Mouse (Mus musculus) neural tube, embryonic 15.5 days (tissue): ENCODE data around the gene C1ql1. TPM values are rescaled to one million over a fixed set of nuclear protein-coding genes. Genes with fewer than 3 reads are reported as not detected.

Experiments used
- ATAC-seq: fragments of 200-750 bp; cut with Nextera tagmentation; 2 replicates; pipeline ENCODE4 v1.8.0; 2017; ENCODE audit warnings: mild to moderate bottlenecking, moderate TSS enrichment, moderate library complexity; ENCODE audit not compliant: low FRiP score
- H3K27ac ChIP-seq: fragments of 300-500 bp; sonication (generic); replicated peaks from 2 replicates; pipeline ENCODE4 v1.5.1; 2015; ENCODE audit warnings: mild to moderate bottlenecking, inconsistent platforms
- H3K27me3 ChIP-seq: fragments of 300-500 bp; sonication (generic); replicated peaks from 2 replicates; pipeline ENCODE4 v1.6.1; 2015; ENCODE audit warnings: inconsistent platforms
- H3K36me3 ChIP-seq: fragments of 300-500 bp; sonication (generic); 2 replicates; pipeline ENCODE4 v1.6.1; 2015; ENCODE audit warnings: inconsistent platforms
- H3K4me1 ChIP-seq: fragments of 300-500 bp; sonication (generic); 2 replicates; pipeline ENCODE4 v1.6.1; 2015; ENCODE audit warnings: inconsistent platforms
- H3K4me2 ChIP-seq: fragments of 300-500 bp; sonication (generic); 2 replicates; pipeline ENCODE4 v1.6.1; 2015; ENCODE audit warnings: inconsistent platforms, mild to moderate bottlenecking, moderate library complexity
- H3K4me3 ChIP-seq: fragments of 300-500 bp; sonication (generic); replicated peaks from 2 replicates; pipeline ENCODE4 v1.5.1; 2015; ENCODE audit warnings: mild to moderate bottlenecking, inconsistent platforms
- H3K9ac ChIP-seq: fragments of 300-500 bp; sonication (generic); replicated peaks from 2 replicates; pipeline ENCODE4 v1.6.1; 2015; ENCODE audit warnings: mild to moderate bottlenecking, inconsistent platforms
- H3K9me3 ChIP-seq: fragments of 300-500 bp; sonication (generic); replicated peaks from 2 replicates; pipeline ENCODE4 v1.6.1; 2016; ENCODE audit warnings: inconsistent platforms
- WGBS: fragments of 180-500 bp; shearing (Covaris S2); methylation state at CpG from one replicate; pipeline ENCODE4 v1.1.7; 2015; ENCODE audit warnings: mixed read lengths; 5-methylcytosine and 5-hydroxymethylcytosine counted together
- polyA plus RNA-seq: library from polyadenylated mRNA; unstranded; fragments of >200 nt; fragmentation: Nextera tagmentation; extraction: Ambion mirVana; gene quantifications from 2 replicates; pipeline ENCODE4 v1.2.1, GENCODE M21; 2015

C1ql1 gene
- 4.4 TPM in 2 replicates for polyA plus RNA-seq

GRCm38 (mm10) chr11:102946265-102946991 is at the start of gene C1ql1:
Gene C1ql1, minus strand, starts transcription at chr11:102946688.
- ATAC-seq = peak; percentile 60

GRCm38 (mm10) chr11:102994952-102995351 is 48.5 kb upstream of the C1ql1 start:
- Histone ChIP-seq H3K4me1 (peaks cover 20% of the 10 kb centered on the region), H3K9me3 (no peaks in the 10 kb centered on the region), H3K4me2 (no peak overlapping the region), H3K9ac (no peak overlapping the region), H3K4me3 (no peak overlapping the region), H3K27me3 (peaks cover 10% of the 10 kb centered on the region), H3K36me3 (peaks cover 54% of the 10 kb centered on the region), H3K27ac (no peak overlapping the region)
- WGBS = 89% methylated on average over 18 of the region's 18 CpGs
- no peak for ATAC-seq

More at GRCm38 (mm10) chr11:102946265-102946991, at the start of gene C1ql1:
- Histone ChIP-seq H3K9ac (0 out of 2 replicates have a peak within 1 kb of the TSS, but pooled peaks have one; percentile 20), H3K4me3 (peak within 1 kb of the TSS; percentile 44), H3K36me3 (no peaks in the 10 kb centered on the region), H3K4me1 (peaks cover 55% of the 10 kb centered on the region), H3K4me2 (peak within 1 kb of the TSS; percentile 67), H3K27me3 (peaks cover 92% of the 10 kb centered on the region), H3K9me3 (no peaks in the 10 kb centered on the region), H3K27ac (no peak within 1 kb of the TSS)
- under 1% methylated on average over 74 of the region's 87 CpGs for WGBS

GRCm38 (mm10) chr11:102993420-102994029 is 47.0 kb upstream of the C1ql1 start:
- Histone ChIP-seq H3K27me3 (peaks cover 25% of the 10 kb centered on the region), H3K36me3 (peaks cover 44% of the 10 kb centered on the region), H3K9ac (no peak overlapping the region), H3K4me1 (peaks cover 27% of the 10 kb centered on the region), H3K27ac (no peak overlapping the region), H3K4me3 (no peak overlapping the region), H3K4me2 (no peak overlapping the region), H3K9me3 (no peaks in the 10 kb centered on the region)
- ATAC-seq = peak; percentile 23; the same call in 1 of the 2 replicates
- WGBS = 33% methylated on average over 17 of the region's 17 CpGs

- no peak overlapping the region for H3K27ac ChIP-seq
- H3K27me3 ChIP-seq = peaks cover 30% of the 10 kb centered on the region
- no peak overlapping the region for H3K4me2 ChIP-seq
- no peak overlapping the region for H3K9ac ChIP-seq
- no peak overlapping the region for H3K4me3 ChIP-seq
- no peaks in the 10 kb centered on the region for H3K9me3 ChIP-seq
- 5% methylated on average over 5 of the region's 5 CpGs for WGBS
- 0 out of 2 replicates have a peak, but pooled peaks have one; percentile 16 for ATAC-seq
- H3K36me3 ChIP-seq = peaks cover 38% of the 10 kb centered on the region
- H3K4me1 ChIP-seq = peaks cover 27% of the 10 kb centered on the region
Observed at GRCm38 (mm10) chr11:102992940-102993339, 46.5 kb upstream of the C1ql1 start.

GRCm38 (mm10) chr11:102991681-102992080 is 45.2 kb upstream of the C1ql1 start:
- H3K4me1 ChIP-seq = peaks cover 27% of the 10 kb centered on the region
- no peak for ATAC-seq
- H3K36me3 ChIP-seq = peaks cover 27% of the 10 kb centered on the region
- H3K4me3 ChIP-seq = peak overlapping the region; percentile 5; the same call in 1 of the 2 replicates
- H3K9ac ChIP-seq = peak overlapping the region; percentile 26
- peaks cover 30% of the 10 kb centered on the region for H3K27me3 ChIP-seq
- no peaks in the 10 kb centered on the region for H3K9me3 ChIP-seq
- WGBS = 2% methylated on average over 16 of the region's 16 CpGs
- H3K27ac ChIP-seq = no peak overlapping the region
- peak overlapping the region; percentile 49 for H3K4me2 ChIP-seq

GRCm38 (mm10) chr11:102990152-102990663 is 43.7 kb upstream of the C1ql1 start:
- ATAC-seq = no peak
- WGBS = 2% methylated on average over 29 of the region's 29 CpGs
- H3K4me2 ChIP-seq = peak overlapping the region; percentile 72
- H3K4me3 ChIP-seq = peak overlapping the region; percentile 32
- peak overlapping the region; percentile 36 for H3K9ac ChIP-seq
- H3K27me3 ChIP-seq = peaks cover 33% of the 10 kb centered on the region
- peaks cover 12% of the 10 kb centered on the region for H3K36me3 ChIP-seq
- H3K4me1 ChIP-seq = peaks cover 27% of the 10 kb centered on the region
- H3K9me3 ChIP-seq = no peaks in the 10 kb centered on the region
- H3K27ac ChIP-seq = no peak overlapping the region

- Histone ChIP-seq H3K9ac (peak overlapping the region; percentile 36), H3K9me3 (no peaks in the 10 kb centered on the region), H3K4me2 (peak overlapping the region; percentile 72), H3K27me3 (peaks cover 33% of the 10 kb centered on the region), H3K4me3 (peak overlapping the region; percentile 32), H3K4me1 (peaks cover 27% of the 10 kb centered on the region), H3K36me3 (peaks cover 7% of the 10 kb centered on the region), H3K27ac (no peak overlapping the region)
- no peak for ATAC-seq
- WGBS = 3% methylated on average over 28 of the region's 28 CpGs
Observed at GRCm38 (mm10) chr11:102989641-102990151, 43.2 kb upstream of the C1ql1 start.

GRCm38 (mm10) chr11:102985160-102985559 is 38.7 kb upstream of the C1ql1 start:
- 70% methylated on average over 5 of the region's 6 CpGs for WGBS
- ATAC-seq = no peak
- H3K4me2 ChIP-seq = no peak overlapping the region
- H3K9ac ChIP-seq = no peak overlapping the region
- H3K4me1 ChIP-seq = peaks cover 12% of the 10 kb centered on the region
- H3K27ac ChIP-seq = no peak overlapping the region
- H3K36me3 ChIP-seq = no peaks in the 10 kb centered on the region
- H3K9me3 ChIP-seq = no peaks in the 10 kb centered on the region
- peaks cover 25% of the 10 kb centered on the region for H3K27me3 ChIP-seq
- H3K4me3 ChIP-seq = no peak overlapping the region

- H3K4me1 ChIP-seq = peaks cover 7% of the 10 kb centered on the region
- no peaks in the 10 kb centered on the region for H3K36me3 ChIP-seq
- no peak for ATAC-seq
- WGBS = 42% methylated on average over 4 of the region's 4 CpGs
- no peak overlapping the region for H3K9ac ChIP-seq
- no peak overlapping the region for H3K4me2 ChIP-seq
- H3K27me3 ChIP-seq = peaks cover 20% of the 10 kb centered on the region
- H3K27ac ChIP-seq = no peak overlapping the region
- H3K9me3 ChIP-seq = no peaks in the 10 kb centered on the region
- H3K4me3 ChIP-seq = no peak overlapping the region
Observed at GRCm38 (mm10) chr11:102984615-102985014, 38.1 kb upstream of the C1ql1 start.

- no peak overlapping the region for H3K4me2 ChIP-seq
- 0 out of 2 replicates have a peak, but pooled peaks cover 3% of the 10 kb centered on the region for H3K4me1 ChIP-seq
- H3K27ac ChIP-seq = no peak overlapping the region
- peaks cover 14% of the 10 kb centered on the region for H3K27me3 ChIP-seq
- WGBS = 85% methylated on average over 9 of the region's 9 CpGs
- no peak overlapping the region for H3K4me3 ChIP-seq
- H3K36me3 ChIP-seq = no peaks in the 10 kb centered on the region
- no peak for ATAC-seq
- no peaks in the 10 kb centered on the region for H3K9me3 ChIP-seq
- no peak overlapping the region for H3K9ac ChIP-seq
Observed at GRCm38 (mm10) chr11:102984086-102984485, 37.6 kb upstream of the C1ql1 start.

GRCm38 (mm10) chr11:102981151-102981890 is 34.8 kb upstream of the C1ql1 start:
- 0 out of 2 replicates have a peak, but pooled peaks cover 3% of the 10 kb centered on the region for H3K4me1 ChIP-seq
- H3K27ac ChIP-seq = no peak overlapping the region
- no peaks in the 10 kb centered on the region for H3K9me3 ChIP-seq
- no peak overlapping the region for H3K9ac ChIP-seq
- H3K4me2 ChIP-seq = no peak overlapping the region
- H3K36me3 ChIP-seq = no peaks in the 10 kb centered on the region
- no peak overlapping the region for H3K4me3 ChIP-seq
- WGBS = 67% methylated on average over 10 of the region's 10 CpGs
- 0 out of 2 replicates have a peak, but pooled peaks cover 3% of the 10 kb centered on the region for H3K27me3 ChIP-seq
- ATAC-seq = no peak
